Mouse (Mus musculus) cerebellum, adult 9-10 months (tissue): ENCODE measurements around the gene Fabp2.

Experiments used
- DNase-seq: peaks from one replicate; pipeline ENCODE4 v3.0.0; 2022

Fabp2 gene

DNA sequence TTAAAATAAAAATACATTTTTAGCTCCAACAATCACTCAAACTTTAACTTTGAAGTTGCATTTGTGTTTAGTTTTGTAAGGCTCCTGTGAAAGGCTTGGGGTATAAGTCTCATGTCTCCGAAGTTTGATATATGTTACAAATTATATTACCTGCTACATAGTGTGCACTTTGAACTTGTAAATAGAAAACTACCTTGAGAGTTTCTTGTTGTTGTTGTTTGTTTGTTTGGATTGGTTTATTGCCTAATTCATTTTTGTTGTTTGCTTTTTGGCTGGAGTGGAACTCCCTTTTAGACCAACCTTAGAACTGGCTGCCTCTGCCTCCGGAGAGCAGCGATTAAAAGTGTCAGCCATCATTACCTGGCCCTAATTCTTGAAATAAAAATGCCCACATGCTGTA is at the start of gene Fabp2:
Gene Fabp2 (plus strand): TSS at position 301 of the 400 bp plus-strand sequence.
- DNase-seq: no peak

- DNase-seq: no peak
These were observed 46.4 kb upstream of the Fabp2 start for GRCm38 (mm10) chr3:122848410-122849034.

- DNase-seq: no peak
These were observed 39.7 kb upstream of the Fabp2 start for GRCm38 (mm10) chr3:122855149-122855548.

- no peak for DNase-seq
These were observed 35.0 kb upstream of the Fabp2 start for GRCm38 (mm10) chr3:122859829-122860228.

- no peak for DNase-seq
These were observed 34.0 kb upstream of the Fabp2 start for GRCm38 (mm10) chr3:122860573-122861498.

- DNase-seq: no peak
These were observed 29.8 kb upstream of the Fabp2 start for GRCm38 (mm10) chr3:122865092-122865491.

DNA sequence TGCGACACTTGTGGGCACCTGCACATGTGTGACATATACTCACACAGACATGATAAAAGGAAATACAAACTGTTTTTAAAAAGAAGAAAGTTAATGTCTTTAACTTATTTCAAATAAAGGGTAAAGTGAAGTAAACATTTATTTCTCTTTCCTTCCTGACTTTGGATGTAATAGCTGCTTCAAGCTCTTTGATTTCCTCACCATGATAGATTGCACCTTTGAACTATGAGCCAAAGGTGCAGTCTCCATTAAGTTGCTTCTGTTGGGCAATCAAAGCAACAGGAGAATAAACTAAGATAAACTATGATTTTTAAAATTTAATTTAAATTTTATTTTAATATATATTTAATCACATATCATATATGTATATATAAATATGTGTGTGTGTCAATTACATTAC is 26.6 kb upstream of the Fabp2 start:
- no peak for DNase-seq

DNA sequence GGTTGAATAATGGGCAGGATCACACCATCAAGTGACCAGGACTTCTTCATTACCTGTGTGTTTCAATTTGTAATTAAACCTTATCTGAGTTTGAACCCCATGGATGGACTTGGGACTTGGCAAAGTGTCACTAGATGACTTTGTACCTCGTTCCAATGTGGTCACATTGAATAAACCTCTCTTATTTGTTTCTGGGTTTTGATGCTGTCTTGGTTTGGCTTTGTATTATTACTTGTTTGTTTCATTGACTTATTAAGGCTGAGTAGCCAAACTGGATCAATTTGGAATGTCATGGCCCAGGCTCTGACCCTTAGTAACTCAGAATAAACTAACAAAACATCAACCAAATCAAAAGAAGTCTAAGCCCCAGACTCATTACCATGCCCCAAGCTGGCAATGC is 23.3 kb upstream of the Fabp2 start:
- DNase-seq: no peak

GRCm38 (mm10) chr3:122876870-122877269 is 18.0 kb upstream of the Fabp2 start:
- DNase-seq: no peak

- no peak for DNase-seq
These were observed 17.3 kb upstream of the Fabp2 start for GRCm38 (mm10) chr3:122877543-122877942.

- DNase-seq: no peak
These were observed 16.1 kb upstream of the Fabp2 start for GRCm38 (mm10) chr3:122878705-122879315.

DNA sequence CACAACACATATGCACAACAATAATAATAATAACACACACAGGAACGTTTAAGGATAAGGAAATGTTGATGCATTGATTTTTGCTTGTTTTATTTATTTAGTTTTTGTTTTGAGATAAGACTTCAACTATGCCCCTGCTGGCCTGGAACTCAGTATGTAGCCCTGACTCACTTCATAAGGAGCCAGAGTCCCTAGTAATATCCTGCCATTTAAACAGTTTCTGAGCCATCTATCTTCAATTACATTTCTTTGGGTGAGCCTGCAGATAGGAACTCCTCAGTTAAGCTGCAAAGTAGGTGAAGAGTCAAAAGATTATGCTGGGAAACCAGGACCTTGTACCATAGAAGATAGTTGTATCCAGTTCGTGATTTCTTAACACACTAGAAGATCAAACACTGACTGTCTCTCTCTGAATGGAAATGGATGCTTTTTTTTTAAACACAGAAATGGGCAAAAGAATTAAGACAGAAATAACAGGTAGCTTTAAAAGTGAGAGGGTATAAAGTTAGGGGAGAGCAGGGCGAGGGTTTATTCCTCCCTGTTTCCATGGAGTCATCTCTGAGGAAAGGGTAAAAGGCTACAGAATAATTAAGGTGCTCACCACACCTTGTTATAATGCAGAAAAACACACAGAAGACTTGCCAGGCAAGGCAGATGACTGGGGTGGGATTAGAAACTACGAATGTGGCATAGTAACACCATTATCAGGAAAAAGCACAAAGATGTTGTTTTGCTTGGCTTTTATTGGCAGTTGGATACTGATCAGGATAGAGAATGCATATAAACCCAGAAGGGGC is 7.2 kb upstream of the Fabp2 start:
- no peak for DNase-seq

GRCm38 (mm10) chr3:122888371-122888819 is 6.5 kb upstream of the Fabp2 start:
- no peak for DNase-seq

DNA sequence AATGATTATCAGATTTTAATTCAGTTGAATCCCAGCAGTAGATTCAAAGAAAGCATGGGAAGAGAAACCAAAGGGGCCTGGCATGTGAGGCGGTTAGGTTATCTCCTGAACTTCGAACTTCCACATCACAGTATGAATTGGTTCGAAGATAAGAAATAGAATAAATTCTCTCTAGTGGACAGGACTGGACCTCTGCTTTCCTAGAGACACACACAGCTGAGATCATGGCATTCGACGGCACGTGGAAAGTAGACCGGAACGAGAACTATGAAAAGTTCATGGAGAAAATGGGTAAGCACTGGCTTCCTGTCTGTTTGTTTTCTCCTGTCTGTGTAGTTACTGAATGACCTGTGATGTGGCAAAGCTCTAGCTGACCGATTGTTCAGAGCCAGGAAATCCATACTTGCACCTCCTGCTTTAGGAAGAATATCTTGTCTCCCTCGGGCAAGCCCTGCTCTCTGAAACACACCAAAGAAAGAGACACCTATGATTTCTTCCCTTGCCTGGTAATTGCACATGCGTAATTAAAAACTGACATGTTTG is 388 bp downstream of the Fabp2 start:
- no peak for DNase-seq

DNA sequence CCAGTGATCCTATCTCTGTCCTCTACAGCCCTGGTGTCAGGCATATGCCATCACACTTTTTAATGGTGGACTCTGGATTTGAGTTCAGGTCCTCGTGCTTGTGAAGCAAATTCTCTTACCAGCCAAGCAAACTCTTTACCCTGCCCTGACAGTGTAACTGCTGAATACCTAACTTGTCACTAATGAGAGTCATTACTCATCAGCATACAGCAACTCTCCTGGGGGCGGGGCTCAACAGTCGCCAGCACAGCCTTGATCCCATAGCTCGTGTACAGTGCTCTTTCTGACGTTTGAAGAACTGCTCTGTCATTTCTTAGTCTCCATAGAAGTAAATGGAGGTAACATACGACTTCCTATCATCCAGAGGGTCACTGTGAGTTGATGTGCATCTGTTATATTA is 3.4 kb downstream of the Fabp2 start:
- no peak for DNase-seq

DNA sequence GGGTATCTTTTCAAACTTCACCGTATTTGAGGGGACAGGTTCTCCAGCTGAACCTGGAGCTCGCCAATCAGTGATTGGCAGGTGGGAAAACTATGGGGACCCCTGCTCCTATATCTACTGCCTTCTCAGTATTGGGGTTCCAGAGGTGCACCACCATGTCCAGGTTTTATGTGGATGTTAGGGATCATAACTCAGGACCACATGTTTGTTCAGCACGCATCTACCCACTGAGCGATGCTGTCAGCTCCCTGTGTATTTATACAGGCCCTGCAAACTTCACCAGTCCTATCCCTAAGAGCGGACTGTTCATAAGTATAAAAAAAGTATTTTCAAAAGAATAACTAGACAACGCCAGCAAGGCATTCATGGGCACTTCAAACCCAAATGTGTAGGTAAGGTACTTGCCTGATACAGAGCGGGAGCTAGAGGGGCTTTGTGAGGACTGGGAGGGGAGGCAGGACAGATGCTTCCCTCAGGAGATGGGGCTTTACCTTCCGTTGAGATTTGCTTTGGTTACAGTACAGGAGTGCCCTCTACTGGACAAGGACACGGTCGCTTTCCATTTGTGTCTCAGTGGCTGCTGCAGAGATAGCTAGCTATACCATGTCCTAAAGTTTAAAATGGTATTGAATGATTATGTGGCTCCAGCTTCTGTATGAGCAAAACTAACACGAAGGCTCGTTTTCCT is 9.0 kb downstream of the Fabp2 start:
- DNase-seq: no peak

DNA sequence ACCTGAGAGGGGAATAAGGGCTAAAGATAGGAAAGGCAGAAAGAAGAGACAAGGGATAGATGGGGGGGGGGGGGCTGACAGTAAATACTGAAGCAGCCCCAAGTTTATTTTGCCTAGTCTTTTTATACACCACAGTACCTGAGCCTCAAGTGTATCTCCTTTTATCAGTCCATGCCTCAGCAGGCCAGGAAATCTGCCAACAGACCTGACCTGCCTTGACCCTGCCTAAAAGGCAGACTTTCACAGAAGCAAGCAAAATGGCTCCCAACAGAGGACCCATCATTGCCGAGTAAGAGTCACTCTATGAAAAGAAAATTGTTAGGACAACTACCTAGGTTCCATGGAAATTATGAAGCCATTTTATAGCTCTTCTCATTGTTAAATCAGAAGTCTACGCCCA is 13.0 kb downstream of the Fabp2 start:
- no peak for DNase-seq

DNA sequence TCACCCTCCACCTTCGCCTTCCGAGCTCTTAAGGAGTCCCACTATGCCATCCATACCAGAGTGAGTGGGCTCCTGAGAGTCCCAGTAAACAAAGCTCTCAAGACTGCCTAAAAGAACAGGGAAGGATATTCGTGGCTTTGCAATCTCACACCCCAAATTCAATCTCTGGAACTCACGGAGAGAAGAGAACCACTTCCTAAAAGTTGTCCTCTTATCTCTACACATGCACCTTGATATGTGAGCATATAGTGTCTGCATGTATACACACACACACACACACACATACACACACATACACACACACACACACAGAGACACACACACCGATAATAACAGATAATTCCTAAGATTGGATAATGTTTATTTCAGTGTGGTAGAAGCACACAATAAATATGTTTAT is 20.6 kb downstream of the Fabp2 start:
- no peak for DNase-seq

DNA sequence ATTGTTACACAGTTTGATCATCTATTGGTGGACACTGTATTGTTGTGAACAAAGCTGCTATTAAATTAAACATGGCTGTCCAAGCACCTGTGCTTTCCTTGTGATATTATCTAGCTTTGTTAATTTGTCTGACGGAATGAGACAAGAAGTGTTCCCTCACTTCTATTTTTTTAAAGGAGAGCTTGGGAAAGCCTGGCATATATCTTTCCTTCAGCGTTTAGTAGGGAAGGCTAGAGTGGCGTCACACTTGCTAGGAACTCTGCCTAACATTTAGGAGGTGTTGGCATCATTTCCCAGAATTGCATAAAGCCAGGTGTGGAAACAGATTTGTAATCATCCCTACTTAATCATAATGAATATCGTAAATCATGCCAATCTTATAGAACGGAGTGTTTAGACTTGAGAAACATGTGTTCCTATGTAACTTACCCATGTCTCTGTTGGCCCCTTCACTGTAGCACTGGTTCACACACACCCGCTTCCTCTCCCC is 21.4 kb downstream of the Fabp2 start:
- no peak for DNase-seq

- no peak for DNase-seq
These were observed 23.8 kb downstream of the Fabp2 start for GRCm38 (mm10) chr3:122918672-122919071.

DNA sequence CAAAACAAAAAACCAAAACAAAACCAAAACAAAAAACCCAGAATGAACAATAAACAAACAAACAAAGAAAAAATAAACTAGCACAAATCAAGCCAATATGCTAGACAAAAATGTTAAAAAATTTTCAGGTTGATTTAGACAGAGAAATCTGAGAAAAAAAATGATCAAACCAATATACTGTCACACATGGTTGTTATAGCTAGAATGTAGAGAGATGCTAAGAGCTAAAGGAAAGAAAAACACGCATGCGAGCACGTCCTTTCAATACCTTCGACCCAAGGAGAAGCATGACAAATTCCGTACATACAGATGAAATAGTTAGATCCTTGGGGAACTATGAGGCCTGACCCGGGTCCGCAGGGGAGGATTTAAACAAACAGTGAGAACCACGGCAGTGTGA is 24.4 kb downstream of the Fabp2 start, which contains the start of gene Gm10959:
Gene Gm10959 (minus strand): TSS at position 101 of the 400 bp plus-strand sequence.
- DNase-seq: no peak
